Mouse (Mus musculus) left cerebral cortex, postnatal 4 days (tissue): Measurements from ENCODE around the gene Meis2. TPM values are rescaled to one million over a fixed set of nuclear protein-coding genes. Genes with fewer than 3 reads are reported as not detected.

ENCODE experiments used
- DNase-seq: peaks from one replicate; pipeline ENCODE4 v3.0.0-alpha.2; 2022
- intact Hi-C: fragments of 180-260 bp; cut with DNase I; formaldehyde crosslinking; loops from one replicate; pipeline ENCODE4 v1.15.1; 2025
- total RNA-seq, 2 experiments: library from RNA; stranded (reverse); gene quantifications; 2 replicates each; pipeline ENCODE4 v1.2.3; 2021

Meis2 gene
- total RNA-seq, 2 experiments from 2014 or later, result 186 to 188 TPM

GRCm38 (mm10) chr2:116010469-116010868 lies 55.2 kb downstream of the Meis2 start:
- DNase-seq, result no peak
- intact Hi-C loops, result no loop called here

- intact Hi-C loops, result no loop called here
- no peak for DNase-seq
These were observed 55.6 kb downstream of the Meis2 start for GRCm38 (mm10) chr2:116010061-116010460.

- intact Hi-C loops, result no loop called here
- peak; percentile 14 for DNase-seq
These were observed 56.3 kb downstream of the Meis2 start for GRCm38 (mm10) chr2:116009097-116009970.

GRCm38 (mm10) chr2:116002354-116002753 lies 63.3 kb downstream of the Meis2 start:
- peak; percentile 12 for DNase-seq
- intact Hi-C loops, result no loop called here

- DNase-seq, result no peak
- intact Hi-C loops, result no loop called here
These were observed 64.1 kb downstream of the Meis2 start for GRCm38 (mm10) chr2:116001352-116002138.

GRCm38 (mm10) chr2:116000514-116000913 lies 65.1 kb downstream of the Meis2 start:
- DNase-seq, result no peak
- intact Hi-C loops, result no loop called here

- intact Hi-C loops, result no loop called here
- DNase-seq, result no peak
These were observed 66.8 kb downstream of the Meis2 start for GRCm38 (mm10) chr2:115998802-115999201.

- intact Hi-C loops, result no loop called here
- DNase-seq, result no peak
These were observed 69.2 kb downstream of the Meis2 start for GRCm38 (mm10) chr2:115996438-115996837.

- intact Hi-C loops, result no loop called here
- no peak for DNase-seq
These were observed 71.8 kb downstream of the Meis2 start for GRCm38 (mm10) chr2:115993877-115994276.

- DNase-seq, result no peak
- intact Hi-C loops, result no loop called here
These were observed 76.4 kb downstream of the Meis2 start for GRCm38 (mm10) chr2:115989249-115989648.

- DNase-seq, result no peak
- intact Hi-C loops, result no loop called here
These were observed 77.2 kb downstream of the Meis2 start for GRCm38 (mm10) chr2:115988448-115988847.

GRCm38 (mm10) chr2:115984952-115985351 lies 80.7 kb downstream of the Meis2 start:
- intact Hi-C loops, result no loop called here
- DNase-seq, result no peak

- no peak for DNase-seq
- intact Hi-C loops, result no loop called here
These were observed 81.2 kb downstream of the Meis2 start for GRCm38 (mm10) chr2:115984487-115984886.

GRCm38 (mm10) chr2:115980490-115980889 lies 85.1 kb downstream of the Meis2 start:
- intact Hi-C loops, result no loop called here

GRCm38 (mm10) chr2:115979683-115980476 lies 85.8 kb downstream of the Meis2 start:
- intact Hi-C loops, result no loop called here
- DNase-seq, result no peak

More at GRCm38 (mm10) chr2:115980490-115980889, 85.1 kb downstream of the Meis2 start:
- DNase-seq, result no peak

GRCm38 (mm10) chr2:115978666-115979065 lies 87.0 kb downstream of the Meis2 start:
- intact Hi-C loops, result no loop called here
- no peak for DNase-seq

GRCm38 (mm10) chr2:115971296-115971805 lies 94.3 kb downstream of the Meis2 start:
- DNase-seq, result no peak
- intact Hi-C loops, result no loop called here

GRCm38 (mm10) chr2:115970091-115970820 lies 95.4 kb downstream of the Meis2 start:
- intact Hi-C loops, result no loop called here
- no peak for DNase-seq

GRCm38 (mm10) chr2:115969201-115969600 lies 96.4 kb downstream of the Meis2 start:
- intact Hi-C loops, result no loop called here

GRCm38 (mm10) chr2:115964911-115965310 lies 100.7 kb downstream of the Meis2 start:
- intact Hi-C loops, result no loop called here
- DNase-seq, result no peak

More at GRCm38 (mm10) chr2:115969201-115969600, 96.4 kb downstream of the Meis2 start:
- DNase-seq, result no peak
